Mouse (Mus musculus) ES-Bruce4 (cell line): ENCODE results near the gene Rfwd3.

Experiments
- CTCF ChIP-seq: IDR thresholded peaks from one replicate; pipeline ENCODE4 v1.8.1; 2011; ENCODE audit warnings: low read depth, low read length
- EP300 ChIP-seq: IDR thresholded peaks from 2 replicates; pipeline ENCODE4 v1.6.1; 2011; ENCODE audit warnings: low read depth, low read length; ENCODE audit not compliant: insufficient read depth
- POLR2A ChIP-seq: IDR thresholded peaks from one replicate; pipeline ENCODE4 v1.8.1; 2011; ENCODE audit warnings: low read length; ENCODE audit not compliant: insufficient read depth

- no peak for TF ChIP-seq POLR2A
- TF ChIP-seq EP300: no peak
- no peak for TF ChIP-seq CTCF
Measured at GRCm38 (mm10) chr8:111264693-111265220, 35.3 kb downstream of the Rfwd3 start.
